Mouse (Mus musculus): ENCODE data around the gene Styxl1. TPM values are rescaled to one million over a fixed set of nuclear protein-coding genes. Genes with fewer than 3 reads are reported as not detected.

Styxl1 gene
- 0.37 TPM in 1 of 2 replicates, not detected in the other for polyA plus RNA-seq (2015; fragmentation: Nextera tagmentation; extraction: Ambion mirVana)

GRCm38 (mm10) chr5:135777796-135778470 is at the start of gene Styxl1:
Gene Styxl1, minus strand, starts transcription at chr5:135778385.
- Histone ChIP-seq H3K27me3 (no peaks in the 10 kb centered on the region), H3K4me3 (peak within 1 kb of the TSS; percentile 88), H3K9ac (peak within 1 kb of the TSS; percentile 96), H3K4me2 (replicated peaks) (peak within 1 kb of the TSS; percentile 92), H3K27ac (peak within 1 kb of the TSS; percentile 90), H3K4me1 (peaks cover 26% of the 10 kb centered on the region), H3K9me3 (no peaks in the 10 kb centered on the region), H3K36me3 (peaks cover 22% of the 10 kb centered on the region)
- under 1% methylated on average over 45 of the region's 45 CpGs for WGBS
- ATAC-seq (ENCODE audit: low FRiP score, low read depth), result peak; percentile 93

GRCm38 (mm10) chr5:135826225-135826624 is 48.0 kb upstream of the Styxl1 start:
- H3K9me3 ChIP-seq, result no peaks in the 10 kb centered on the region
- 39% methylated on average over 6 of the region's 6 CpGs for whole genome bisulfite sequencing
- H3K4me1 ChIP-seq, result peaks cover 10% of the 10 kb centered on the region; the same call in 1 of the 2 replicates
- no peak overlapping the region for H3K4me2 ChIP-seq (replicated peaks)
- no peak overlapping the region for H3K9ac ChIP-seq
- H3K4me3 ChIP-seq, result no peak overlapping the region
- H3K27me3 ChIP-seq, result no peaks in the 10 kb centered on the region
- no peaks in the 10 kb centered on the region for H3K36me3 ChIP-seq
- no peak overlapping the region for H3K27ac ChIP-seq
- no peak for ATAC-seq (ENCODE audit: low FRiP score, low read depth)

GRCm38 (mm10) chr5:135824517-135824916 is 46.3 kb upstream of the Styxl1 start:
- H3K4me3 ChIP-seq, result no peak overlapping the region
- no peak for ATAC-seq (ENCODE audit: low FRiP score, low read depth)
- no peaks in the 10 kb centered on the region for H3K36me3 ChIP-seq
- no peak overlapping the region for H3K27ac ChIP-seq
- no peak overlapping the region for H3K9ac ChIP-seq
- peaks cover 6% of the 10 kb centered on the region for H3K27me3 ChIP-seq
- H3K4me1 ChIP-seq, result peaks cover 10% of the 10 kb centered on the region; the same call in 1 of the 2 replicates
- no peaks in the 10 kb centered on the region for H3K9me3 ChIP-seq
- WGBS, result 42% methylated on average over 3 of the region's 3 CpGs
- no peak overlapping the region for H3K4me2 ChIP-seq (replicated peaks)

GRCm38 (mm10) chr5:135822316-135822944 is 44.2 kb upstream of the Styxl1 start:
- Histone ChIP-seq H3K9ac (no peak overlapping the region), H3K4me2 (replicated peaks) (no peak overlapping the region), H3K9me3 (no peaks in the 10 kb centered on the region), H3K27me3 (peaks cover 20% of the 10 kb centered on the region), H3K27ac (no peak overlapping the region), H3K4me1 (peaks cover 10% of the 10 kb centered on the region; the same call in 1 of the 2 replicates), H3K4me3 (no peak overlapping the region), H3K36me3 (no peaks in the 10 kb centered on the region)
- ATAC-seq (ENCODE audit: low FRiP score, low read depth), result no peak
- 15% methylated on average over 7 of the region's 7 CpGs for WGBS

- H3K9ac ChIP-seq, result no peak overlapping the region
- no peaks in the 10 kb centered on the region for H3K9me3 ChIP-seq
- no peak for ATAC-seq (ENCODE audit: low FRiP score, low read depth)
- peaks cover 23% of the 10 kb centered on the region for H3K27me3 ChIP-seq
- WGBS, result 39% methylated on average over 7 of the region's 7 CpGs
- peaks cover 5% of the 10 kb centered on the region; the same call in 1 of the 2 replicates for H3K4me1 ChIP-seq
- H3K27ac ChIP-seq, result no peak overlapping the region
- H3K4me3 ChIP-seq, result no peak overlapping the region
- H3K36me3 ChIP-seq, result no peaks in the 10 kb centered on the region
- H3K4me2 ChIP-seq (replicated peaks), result no peak overlapping the region
Measured at GRCm38 (mm10) chr5:135818491-135818890, 40.3 kb upstream of the Styxl1 start.

- H3K9ac ChIP-seq, result no peak overlapping the region
- no peaks in the 10 kb centered on the region for H3K36me3 ChIP-seq
- 65% methylated on average over 5 of the region's 5 CpGs for WGBS
- no peaks in the 10 kb centered on the region for H3K4me1 ChIP-seq
- H3K4me2 ChIP-seq (replicated peaks), result no peak overlapping the region
- ATAC-seq (ENCODE audit: low FRiP score, low read depth), result no peak
- peaks cover 7% of the 10 kb centered on the region for H3K27me3 ChIP-seq
- H3K9me3 ChIP-seq, result no peaks in the 10 kb centered on the region
- no peak overlapping the region for H3K4me3 ChIP-seq
- no peak overlapping the region for H3K27ac ChIP-seq
Measured at GRCm38 (mm10) chr5:135812991-135813390, 34.8 kb upstream of the Styxl1 start.

- WGBS, result 53% methylated on average over 3 of the region's 3 CpGs
- Histone ChIP-seq H3K4me3 (no peak overlapping the region), H3K4me1 (peaks cover 3% of the 10 kb centered on the region; the same call in 1 of the 2 replicates), H3K9me3 (peaks cover 6% of the 10 kb centered on the region; the same call in 1 of the 2 replicates), H3K27me3 (0 out of 2 replicates have a peak, but pooled peaks cover 8% of the 10 kb centered on the region), H3K9ac (no peak overlapping the region), H3K36me3 (no peaks in the 10 kb centered on the region), H3K4me2 (replicated peaks) (no peak overlapping the region), H3K27ac (no peak overlapping the region)
- ATAC-seq (ENCODE audit: low FRiP score, low read depth), result no peak
Measured at GRCm38 (mm10) chr5:135807263-135807637, 29.1 kb upstream of the Styxl1 start.

GRCm38 (mm10) chr5:135806555-135807262 is 28.5 kb upstream of the Styxl1 start, which contains the start of gene Srrm3:
Gene Srrm3, plus strand, starts transcription at chr5:135806890.
- Histone ChIP-seq H3K9ac (no peak within 1 kb of the TSS), H3K36me3 (no peaks in the 10 kb centered on the region), H3K9me3 (peaks cover 6% of the 10 kb centered on the region; the same call in 1 of the 2 replicates), H3K27ac (no peak within 1 kb of the TSS), H3K4me2 (replicated peaks) (no peak within 1 kb of the TSS), H3K4me3 (no peak within 1 kb of the TSS), H3K4me1 (peaks cover 3% of the 10 kb centered on the region; the same call in 1 of the 2 replicates), H3K27me3 (0 out of 2 replicates have a peak, but pooled peaks cover 8% of the 10 kb centered on the region)
- 0 out of 2 replicates have a peak, but pooled peaks have one; percentile 15 for ATAC-seq (ENCODE audit: low FRiP score, low read depth)
- WGBS, result 4% methylated on average over 29 of the region's 29 CpGs

- no peak for ATAC-seq (ENCODE audit: low FRiP score, low read depth)
- H3K9me3 ChIP-seq, result peaks cover 6% of the 10 kb centered on the region; the same call in 1 of the 2 replicates
- peaks cover 15% of the 10 kb centered on the region for H3K4me1 ChIP-seq
- no peak overlapping the region for H3K9ac ChIP-seq
- H3K4me2 ChIP-seq (replicated peaks), result no peak overlapping the region
- 68% methylated on average over 2 of the region's 2 CpGs for WGBS
- no peaks in the 10 kb centered on the region for H3K36me3 ChIP-seq
- H3K4me3 ChIP-seq, result no peak overlapping the region
- 0 out of 2 replicates have a peak, but pooled peaks cover 8% of the 10 kb centered on the region for H3K27me3 ChIP-seq
- H3K27ac ChIP-seq, result no peak overlapping the region
Measured at GRCm38 (mm10) chr5:135804735-135805134, 26.6 kb upstream of the Styxl1 start.

GRCm38 (mm10) chr5:135803676-135804075 is 25.5 kb upstream of the Styxl1 start:
- H3K27ac ChIP-seq, result no peak overlapping the region
- 74% methylated on average over 4 of the region's 4 CpGs for WGBS
- H3K9ac ChIP-seq, result no peak overlapping the region
- no peak overlapping the region for H3K4me2 ChIP-seq (replicated peaks)
- peaks cover 15% of the 10 kb centered on the region for H3K4me1 ChIP-seq
- H3K4me3 ChIP-seq, result no peak overlapping the region
- H3K9me3 ChIP-seq, result peaks cover 6% of the 10 kb centered on the region; the same call in 1 of the 2 replicates
- ATAC-seq (ENCODE audit: low FRiP score, low read depth), result no peak
- H3K27me3 ChIP-seq, result 0 out of 2 replicates have a peak, but pooled peaks cover 8% of the 10 kb centered on the region
- H3K36me3 ChIP-seq, result no peaks in the 10 kb centered on the region

- Histone ChIP-seq H3K4me3 (no peak overlapping the region), H3K9me3 (peaks cover 6% of the 10 kb centered on the region; the same call in 1 of the 2 replicates), H3K36me3 (no peaks in the 10 kb centered on the region), H3K27ac (no peak overlapping the region), H3K9ac (no peak overlapping the region), H3K4me1 (peaks cover 15% of the 10 kb centered on the region), H3K27me3 (0 out of 2 replicates have a peak, but pooled peaks cover 8% of the 10 kb centered on the region), H3K4me2 (replicated peaks) (no peak overlapping the region)
- WGBS, result 60% methylated on average over 4 of the region's 4 CpGs
- no peak for ATAC-seq (ENCODE audit: low FRiP score, low read depth)
Measured at GRCm38 (mm10) chr5:135803135-135803534, 24.9 kb upstream of the Styxl1 start.
